Comparison of ENCODE assay signal across 9 mouse cellular contexts in genomic region chr2:126553291-126553639, GRCm38 (mm10). TPM values are rescaled to one million over a fixed set of nuclear protein-coding genes. Genes with fewer than 3 reads are reported as not detected.
A peak's percentile ranks its signal among the peaks of the same experiment; 100 is the strongest.
DNase-seq lines count a peak whose midpoint lies in the region; ATAC-seq and TF ChIP-seq lines count a peak whose summit lies in the region.
"Had no signal": no experiment of that assay in that cellular context is flagged by ENCODE, and none has a peak within 500 bp of the region (broad histone marks: within the 10 kb centered on the region; RNA-seq: fewer than 3 reads in every experiment).

No protein-coding gene starts in this region.

- 0 out of 2 replicates have a peak, but pooled peaks cover 2% of the 10 kb centered on the region for H3K36me3 ChIP-seq in heart, embryonic 10.5 days
- H3K36me3 ChIP-seq in E14TG2a.4 (ENCODE audit: insufficient read depth, low read length): peaks cover 31% of the 10 kb centered on the region
- no peaks in the 10 kb centered on the region for H3K36me3 ChIP-seq in forebrain, embryonic 12.5 days (replicated peaks)
- H3K36me3 ChIP-seq in liver, embryonic 14.5 days (replicated peaks; ENCODE audit: control insufficient read depth, insufficient read depth, low read depth): no peaks in the 10 kb centered on the region
- H3K36me3 ChIP-seq: G1E had no signal

- no peak for TF ChIP-seq CTCF in E14TG2a.4 (conservative IDR thresholded peaks at IDR 0.05; ENCODE audit: low read length)
- TF ChIP-seq CTCF in liver, embryonic 14.5 days (IDR thresholded peaks at IDR 0.05; ENCODE audit: low read depth): no peak

- H3K9ac ChIP-seq in forebrain, embryonic 12.5 days: peak overlapping the region; percentile 63
- peak overlapping the region; percentile 38 for H3K9ac ChIP-seq in liver, embryonic 14.5 days (replicated peaks)

- peak overlapping the region; percentile 98 for H3K4me2 ChIP-seq in forebrain, embryonic 12.5 days
- peak overlapping the region; percentile 30 for H3K4me2 ChIP-seq in liver, embryonic 14.5 days (ENCODE audit: low read depth)

- ATAC-seq in forebrain, embryonic 12.5 days (ENCODE audit: low FRiP score): peak; percentile 63
- ATAC-seq in liver, embryonic 14.5 days (ENCODE audit: insufficient read depth): no peak

- H3K4me3 ChIP-seq in heart, embryonic 10.5 days: peak overlapping the region; percentile 81
- H3K4me3 ChIP-seq in E14TG2a.4 (replicated peaks; ENCODE audit: low read length): peak overlapping the region; percentile 90
- H3K4me3 ChIP-seq in forebrain, embryonic 12.5 days (replicated peaks): peak overlapping the region; percentile 63
- H3K4me3 ChIP-seq in liver, embryonic 14.5 days (ENCODE audit: insufficient read depth in 1 of 2, low read depth in 2 of 2, low read length in 2 of 2): peak overlapping the region; percentile 51 to 52

- H3K27ac ChIP-seq in heart, embryonic 10.5 days: peak overlapping the region; percentile 71; the same call in 1 of the 2 replicates
- H3K27ac ChIP-seq in forebrain, embryonic 12.5 days: no peak overlapping the region
- H3K27ac ChIP-seq in liver, embryonic 14.5 days: no peak overlapping the region

- H3K9me3 ChIP-seq in heart, embryonic 10.5 days: no peaks in the 10 kb centered on the region
- peaks cover 24% of the 10 kb centered on the region for H3K9me3 ChIP-seq in E14TG2a.4 (ENCODE audit: low read length)
- no peaks in the 10 kb centered on the region for H3K9me3 ChIP-seq in forebrain, embryonic 12.5 days
- H3K9me3 ChIP-seq in liver, embryonic 14.5 days (ENCODE audit: control insufficient read depth, low read length): no peaks in the 10 kb centered on the region
- H3K9me3 ChIP-seq: G1E had no signal

- intact Hi-C loops in heart, postnatal 36 days (cut with DNase I): no loop called here

- peaks cover 14% of the 10 kb centered on the region for H3K4me1 ChIP-seq in heart, embryonic 10.5 days
- H3K4me1 ChIP-seq in E14TG2a.4 (replicated peaks; ENCODE audit: low read depth, low read length): peaks cover 58% of the 10 kb centered on the region
- peaks cover 14% of the 10 kb centered on the region for H3K4me1 ChIP-seq in forebrain, embryonic 12.5 days
- H3K4me1 ChIP-seq in liver, embryonic 14.5 days (replicated peaks; ENCODE audit: control insufficient read depth in 2 of 2, insufficient read depth in 2 of 2, low read length in 1 of 2): peaks cover 0 to 7% of the 10 kb centered on the region in 2 experiments; a peak in 1 of 4 replicates

- no peak for TF ChIP-seq EP300 in liver, embryonic 14.5 days (IDR thresholded peaks at IDR 0.05; ENCODE audit: low read depth)

- whole genome bisulfite sequencing in heart, embryonic 10.5 days: 3% methylated on average over 26 of the region's 26 CpGs
- under 1% methylated on average over 26 of the region's 26 CpGs for WGBS in forebrain, embryonic 12.5 days
- 5% methylated on average over 26 of the region's 26 CpGs for WGBS in liver, embryonic 14.5 days (ENCODE audit: insufficient replicate concordance)

- peaks cover 59% of the 10 kb centered on the region for H3K27me3 ChIP-seq in heart, embryonic 10.5 days (ENCODE audit: insufficient read depth, poor library complexity, severe bottlenecking)
- no peaks in the 10 kb centered on the region for H3K27me3 ChIP-seq in E14TG2a.4 (ENCODE audit: insufficient read depth, low read length)
- peaks cover 52% of the 10 kb centered on the region for H3K27me3 ChIP-seq in forebrain, embryonic 12.5 days
- H3K27me3 ChIP-seq in liver, embryonic 14.5 days (ENCODE audit: control insufficient read depth, insufficient read depth, low read length): peaks cover 23% of the 10 kb centered on the region

- DNase-seq in heart, embryonic 10.5 days (ENCODE audit: low spot score): no peak
- DNase-seq in heart, postnatal 36 days: no peak
- DNase-seq in liver, embryonic 14.5 days (ENCODE audit: low read depth in 3 of 3, low spot score in 3 of 3): no peak
- no peak for DNase-seq in adipocyte (ENCODE audit: low spot score)
- DNase-seq in thymus, adult 18-20 months: no peak
- no peak for DNase-seq in retina, embryonic 14.5 days (ENCODE audit: low spot score)

RNA-seq across cellular contexts. Expression of gene Slc27a2, which starts 1.1 kb away (rescaled TPM):
- 0.25 and 2.7 TPM in 2 replicates for polyA plus RNA-seq in heart, embryonic 10.5 days (2016; fragmentation: Nextera tagmentation; extraction: Ambion mirVana)
- total RNA-seq in heart, postnatal 36 days (2021): under 1 TPM in 1 of 2 experiments, not detected in 1; 0.80 TPM
- 5.2 and 8.8 TPM in 2 replicates for polyA plus RNA-seq in forebrain, embryonic 12.5 days (2016; fragmentation: Nextera tagmentation; extraction: Ambion mirVana)
- 27.6 and 40.4 TPM in 2 replicates for polyA plus RNA-seq in liver, embryonic 14.5 days (2012; rRNA removed)
- polyA plus RNA-seq in liver, embryonic 14.5 days (2014; fragmentation: Nextera tagmentation; extraction: Ambion mirVana): 65.5 and 73.5 TPM in 2 replicates
- polyA plus RNA-seq: G1E had no signal

RNA-seq across cellular contexts. Expression of gene Atp8b4, which starts 52.8 kb away (rescaled TPM):
- polyA plus RNA-seq in heart, embryonic 10.5 days (2016; fragmentation: Nextera tagmentation; extraction: Ambion mirVana): 0.05 and 0.15 TPM in 2 replicates
- under 1 TPM; 0.42 to 0.79 TPM for total RNA-seq in heart, postnatal 36 days (2021)
- 0.93 and 2.5 TPM in 2 replicates for polyA plus RNA-seq in forebrain, embryonic 12.5 days (2016; fragmentation: Nextera tagmentation; extraction: Ambion mirVana)
- polyA plus RNA-seq in liver, embryonic 14.5 days (2012; rRNA removed): 2.0 and 3.0 TPM in 2 replicates
- 4.1 and 4.9 TPM in 2 replicates for polyA plus RNA-seq in liver, embryonic 14.5 days (2014; fragmentation: Nextera tagmentation; extraction: Ambion mirVana)
